Mouse (Mus musculus): ENCODE measurements around the gene Gm8897. TPM values are rescaled to one million over a fixed set of nuclear protein-coding genes. Genes with fewer than 3 reads are reported as not detected.
"Not testable (repeated sequence)": the region's sequence is repeated elsewhere in the genome, so short reads cannot be mapped to it uniquely, and the experiment has no call there.

Gm8897 gene
- not detected for total RNA-seq (2022)

DNA sequence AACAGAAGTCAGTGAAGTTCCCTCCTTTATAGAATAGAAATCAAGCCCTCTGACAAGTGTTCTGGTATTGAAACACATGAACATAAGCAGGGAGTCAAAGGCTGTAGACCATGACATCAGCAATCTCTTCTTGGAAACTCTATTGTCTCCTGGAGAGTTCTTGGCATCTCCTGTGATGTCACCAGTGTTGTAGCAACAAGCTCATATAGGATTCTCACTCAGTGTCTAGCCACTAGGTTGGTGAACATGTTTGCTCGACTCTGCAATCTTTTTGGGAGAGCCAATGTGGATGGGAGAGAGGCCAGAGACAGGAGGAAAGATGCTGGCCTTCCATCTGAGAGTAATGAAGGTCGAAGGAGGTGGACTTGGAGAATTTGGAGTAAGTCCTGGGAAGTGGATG, at the start of gene Gm8897:
Gm8897 (plus strand) TSS at position 301 of the 400 bp plus-strand sequence.
- not testable (repeated sequence) for DNase-seq

DNA sequence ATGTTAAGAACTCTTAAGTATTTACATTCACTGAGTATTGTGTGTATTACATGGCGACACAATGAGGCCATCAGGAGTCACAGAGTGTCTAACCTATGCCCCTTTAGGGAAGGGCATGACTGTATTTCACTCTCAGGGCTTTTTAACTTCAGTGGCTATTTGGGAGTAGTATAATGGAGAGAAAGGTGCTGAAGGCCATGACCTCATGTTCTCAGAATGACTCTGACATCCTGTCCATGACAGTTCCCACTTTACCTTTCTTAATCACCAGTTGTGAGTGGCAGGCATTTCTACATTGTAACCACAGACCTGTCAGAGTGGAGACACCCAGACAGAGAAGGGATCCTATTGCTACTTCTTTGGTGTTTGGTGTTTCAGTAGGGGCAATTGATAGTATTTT, 473 bp downstream of the Gm8897 start:
- not testable (repeated sequence) for DNase-seq

Other genes starting within 250 kb of the Gm8897 start
- not detected for gene Gm5861, start 233.3 kb upstream of the Gm8897 start, total RNA-seq (2022)
- not detected for gene Gm8890, start 160.4 kb upstream of the Gm8897 start, total RNA-seq (2022)
- not detected for gene Speer1, start 74.9 kb upstream of the Gm8897 start, total RNA-seq (2022)
- gene Gm8906, start 86.3 kb downstream of the Gm8897 start, total RNA-seq (2022), result not detected
- not detected for gene Gm6460, start 178.5 kb downstream of the Gm8897 start, total RNA-seq (2022)

Data from adrenal gland, adult 8-10 months (tissue).